Mouse (Mus musculus) cortical plate, adult 2 months (tissue): ENCODE data around the gene Rpl4.

Experiments
- CTCF ChIP-seq: fragments of 200-500 bp; IDR thresholded peaks from 2 replicates; pipeline ENCODE4 v1.5.1; 2011; ENCODE audit warnings: mild to moderate bottlenecking, control low read depth, low read length; ENCODE audit not compliant: insufficient read depth; ENCODE audit errors: extremely low read depth
- POLR2A ChIP-seq: fragments of 200-500 bp; IDR thresholded peaks from 2 replicates; pipeline ENCODE4 v1.6.1; 2011; ENCODE audit warnings: mild to moderate bottlenecking, low read length, control low read depth; ENCODE audit not compliant: insufficient read depth; ENCODE audit errors: extremely low read depth

DNA sequence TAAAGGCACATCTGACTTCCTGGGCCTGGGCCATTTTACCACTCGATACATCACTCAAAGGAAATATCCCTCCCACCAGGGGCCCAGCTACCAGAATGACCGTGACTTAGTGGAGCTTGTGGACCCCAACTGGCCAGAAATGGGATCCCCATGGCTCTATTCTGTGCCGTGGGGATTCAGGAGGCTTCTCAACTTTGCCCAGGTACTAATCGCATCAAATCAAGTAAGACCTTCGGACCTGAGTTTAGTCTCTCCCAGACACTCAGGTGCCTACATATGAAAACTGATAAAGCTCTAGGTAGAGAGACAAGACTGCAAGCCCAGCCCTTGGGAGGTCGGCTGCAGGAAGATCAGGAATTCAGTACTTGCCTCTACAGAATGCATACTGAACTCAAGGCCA lies 41.6 kb upstream of the Rpl4 start:
- no peak for TF ChIP-seq CTCF
- TF ChIP-seq POLR2A, result no peak
